Mouse (Mus musculus): ENCODE measurements around the gene Sbk3. TPM values are rescaled to one million over a fixed set of nuclear protein-coding genes. Genes with fewer than 3 reads are reported as not detected.
A peak's percentile ranks its signal among the peaks of the same experiment; 100 is the strongest.

The Sbk3 gene
- polyA plus RNA-seq, 1 experiment from 2014 or later = not detected

GRCm38 (mm10) chr7:4915669-4916416, 55.1 kb downstream of the Sbk3 start:
- ATAC-seq (ENCODE audit: low FRiP score, low TSS enrichment) (peak; percentile 50; the same call in 1 of the 2 replicates), DNase-seq (ENCODE audit: low spot score) (no peak)
- TF ChIP-seq EP300 (optimal IDR thresholded peaks at IDR 0.05) = no peak
- H3K27me3 ChIP-seq (ENCODE audit: control insufficient read depth, insufficient read depth, low read length) = no peaks in the 10 kb centered on the region
- H3K4me3 ChIP-seq (ENCODE audit: low read depth, low read length) = peak overlapping the region; percentile 72
- H3K4me2 ChIP-seq (replicated peaks; ENCODE audit: low read depth) = peak overlapping the region; percentile 70
- H3K27ac ChIP-seq (replicated peaks) = peak overlapping the region; percentile 98
- H3K36me3 ChIP-seq (ENCODE audit: control insufficient read depth, insufficient read depth, low read length) = peaks cover 14% of the 10 kb centered on the region
- WGBS = 8% methylated on average over 14 of the region's 14 CpGs
- no peaks in the 10 kb centered on the region; the same call in 1 of the 2 replicates for H3K4me1 ChIP-seq (replicated peaks; ENCODE audit: control insufficient read depth, insufficient read depth)
- H3K9me3 ChIP-seq (ENCODE audit: control insufficient read depth, low read length) = no peaks in the 10 kb centered on the region
- peak overlapping the region; percentile 86 for H3K9ac ChIP-seq (ENCODE audit: low read length)

Other genes starting within 250 kb of the Sbk3 start
- gene Tmem150b, start 245.9 kb downstream of the Sbk3 start, polyA plus RNA-seq (2015; fragmentation: Nextera tagmentation; extraction: Ambion mirVana) = 2.2 and 2.4 TPM in 2 replicates
- gene Kmt5c, start 231.1 kb downstream of the Sbk3 start, polyA plus RNA-seq (2015; fragmentation: Nextera tagmentation; extraction: Ambion mirVana) = 31.8 and 32.5 TPM in 2 replicates
- gene Cox6b2, start 218.1 kb downstream of the Sbk3 start, polyA plus RNA-seq (2015; fragmentation: Nextera tagmentation; extraction: Ambion mirVana) = 43.1 and 46.5 TPM in 2 replicates
- gene Fam71e2, start 199.9 kb downstream of the Sbk3 start, polyA plus RNA-seq (2015; fragmentation: Nextera tagmentation; extraction: Ambion mirVana) = not detected in 2 replicates
- 0.42 and 0.65 TPM in 2 replicates for gene Il11, start 188.3 kb downstream of the Sbk3 start, polyA plus RNA-seq (2015; fragmentation: Nextera tagmentation; extraction: Ambion mirVana)
- gene Tmem190, start 188.2 kb downstream of the Sbk3 start, polyA plus RNA-seq (2015; fragmentation: Nextera tagmentation; extraction: Ambion mirVana) = 0.42 and 0.80 TPM in 2 replicates
- 69.0 and 70.7 TPM in 2 replicates for gene Tmem238, start 181.5 kb downstream of the Sbk3 start, polyA plus RNA-seq (2015; fragmentation: Nextera tagmentation; extraction: Ambion mirVana)
- gene Rpl28, start 178.3 kb downstream of the Sbk3 start, polyA plus RNA-seq (2015; fragmentation: Nextera tagmentation; extraction: Ambion mirVana) = 322 and 359 TPM in 2 replicates
- gene Ube2s, start 158.6 kb downstream of the Sbk3 start, polyA plus RNA-seq (2015; fragmentation: Nextera tagmentation; extraction: Ambion mirVana) = 95.5 and 111 TPM in 2 replicates
- gene Shisa7, start 126.5 kb downstream of the Sbk3 start, polyA plus RNA-seq (2015; fragmentation: Nextera tagmentation; extraction: Ambion mirVana) = 0.15 and 0.16 TPM in 2 replicates
- 17.5 and 21.7 TPM in 2 replicates for gene Isoc2b, start 100.9 kb downstream of the Sbk3 start, polyA plus RNA-seq (2015; fragmentation: Nextera tagmentation; extraction: Ambion mirVana)
- gene Isoc2a, start 94.0 kb downstream of the Sbk3 start, polyA plus RNA-seq (2015; fragmentation: Nextera tagmentation; extraction: Ambion mirVana) = 0.56 and 0.67 TPM in 2 replicates
- not detected in 2 replicates for gene Gm36210, start 64.7 kb downstream of the Sbk3 start, polyA plus RNA-seq (2015; fragmentation: Nextera tagmentation; extraction: Ambion mirVana)
- 1.8 and 1.9 TPM in 2 replicates for gene Zfp628, start 56.0 kb downstream of the Sbk3 start, polyA plus RNA-seq (2015; fragmentation: Nextera tagmentation; extraction: Ambion mirVana)
- 2.3 and 2.5 TPM in 2 replicates for gene Nat14, start 49.1 kb downstream of the Sbk3 start, polyA plus RNA-seq (2015; fragmentation: Nextera tagmentation; extraction: Ambion mirVana)
- 1.3 and 1.9 TPM in 2 replicates for gene Ssc5d, start 45.4 kb downstream of the Sbk3 start, polyA plus RNA-seq (2015; fragmentation: Nextera tagmentation; extraction: Ambion mirVana)
- gene Sbk2, start 6.8 kb downstream of the Sbk3 start, polyA plus RNA-seq (2015; fragmentation: Nextera tagmentation; extraction: Ambion mirVana) = 0.15 TPM in 1 of 2 replicates, not detected in the other
- gene Zfp579, start 25.0 kb upstream of the Sbk3 start, polyA plus RNA-seq (2015; fragmentation: Nextera tagmentation; extraction: Ambion mirVana) = 10.9 and 15.0 TPM in 2 replicates
- gene Zfp524, start 43.2 kb upstream of the Sbk3 start, polyA plus RNA-seq (2015; fragmentation: Nextera tagmentation; extraction: Ambion mirVana) = 14.0 and 16.3 TPM in 2 replicates
- 14.9 and 17.8 TPM in 2 replicates for gene Fiz1, start 43.5 kb upstream of the Sbk3 start, polyA plus RNA-seq (2015; fragmentation: Nextera tagmentation; extraction: Ambion mirVana)
- gene Gm44973, start 44.3 kb upstream of the Sbk3 start, polyA plus RNA-seq (2015; fragmentation: Nextera tagmentation; extraction: Ambion mirVana) = 3.3 and 3.7 TPM in 2 replicates
- 2.2 and 2.3 TPM in 2 replicates for gene Zfp865, start 49.2 kb upstream of the Sbk3 start, polyA plus RNA-seq (2015; fragmentation: Nextera tagmentation; extraction: Ambion mirVana)
- gene Ccdc106, start 49.4 kb upstream of the Sbk3 start, polyA plus RNA-seq (2015; fragmentation: Nextera tagmentation; extraction: Ambion mirVana) = 13.6 and 14.6 TPM in 2 replicates
- gene 4632433K11Rik, start 63.0 kb upstream of the Sbk3 start, polyA plus RNA-seq (2015; fragmentation: Nextera tagmentation; extraction: Ambion mirVana) = not detected in 2 replicates
- gene Zfp784, start 67.3 kb upstream of the Sbk3 start, polyA plus RNA-seq (2015; fragmentation: Nextera tagmentation; extraction: Ambion mirVana) = 4.1 and 4.3 TPM in 2 replicates
- gene Zfp580, start 80.4 kb upstream of the Sbk3 start, polyA plus RNA-seq (2015; fragmentation: Nextera tagmentation; extraction: Ambion mirVana) = 21.0 and 21.6 TPM in 2 replicates
- gene U2af2, start 91.0 kb upstream of the Sbk3 start, polyA plus RNA-seq (2015; fragmentation: Nextera tagmentation; extraction: Ambion mirVana) = 49.2 and 50.1 TPM in 2 replicates
- gene Epn1, start 109.1 kb upstream of the Sbk3 start, polyA plus RNA-seq (2015; fragmentation: Nextera tagmentation; extraction: Ambion mirVana) = 41.0 and 44.5 TPM in 2 replicates
- not detected in 2 replicates for gene Rfpl4, start 145.8 kb upstream of the Sbk3 start, polyA plus RNA-seq (2015; fragmentation: Nextera tagmentation; extraction: Ambion mirVana)
- 0.35 and 0.50 TPM in 2 replicates for gene Rasl2-9, start 154.8 kb upstream of the Sbk3 start, polyA plus RNA-seq (2015; fragmentation: Nextera tagmentation; extraction: Ambion mirVana)
- 0.01 TPM in 1 of 2 replicates, not detected in the other for gene Vmn1r55, start 178.5 kb upstream of the Sbk3 start, polyA plus RNA-seq (2015; fragmentation: Nextera tagmentation; extraction: Ambion mirVana)
- gene Vmn1r56, start 225.6 kb upstream of the Sbk3 start, polyA plus RNA-seq (2015; fragmentation: Nextera tagmentation; extraction: Ambion mirVana) = not detected in 2 replicates
- gene Vmn1r57, start 247.3 kb upstream of the Sbk3 start, polyA plus RNA-seq (2015; fragmentation: Nextera tagmentation; extraction: Ambion mirVana) = not detected in 2 replicates